Mouse (Mus musculus) bone marrow macrophage, adult 2 months (primary cell): ENCODE results near the gene Fam57b.

Experiments
- CTCF ChIP-seq: IDR thresholded peaks from 2 replicates; pipeline ENCODE4 v1.5.1; 2012; ENCODE audit warnings: low read depth, mild to moderate bottlenecking, low read length, moderate library complexity
- POLR2A ChIP-seq: IDR thresholded peaks from 2 replicates; pipeline ENCODE4 v1.6.1; 2012; ENCODE audit warnings: mild to moderate bottlenecking, low read depth, low read length, borderline replicate concordance

GRCm38 (mm10) chr7:126809723-126810369 is 12.4 kb downstream of the Fam57b start:
- TF ChIP-seq CTCF (no peak), POLR2A (no peak)
